Mouse (Mus musculus): ENCODE data around the gene Ssu72. TPM values are rescaled to one million over a fixed set of nuclear protein-coding genes. Genes with fewer than 3 reads are reported as not detected.

The Ssu72 gene
- polyA plus RNA-seq, 1 experiment from 2014 or later = 171 TPM

- WGBS = 53% methylated on average over 9 of the region's 9 CpGs
- no peaks in the 10 kb centered on the region; the same call in 1 of the 2 replicates for H3K36me3 ChIP-seq (ENCODE audit: control insufficient read depth, insufficient read depth)
- no peaks in the 10 kb centered on the region for H3K27me3 ChIP-seq (replicated peaks; ENCODE audit: control insufficient read depth, insufficient read depth, low read length)
- peak overlapping the region; percentile 82 for H3K4me2 ChIP-seq (replicated peaks; ENCODE audit: low read depth)
- H3K27ac ChIP-seq (ENCODE audit: low read depth, low read length) = peak overlapping the region; percentile 64
- peak overlapping the region; percentile 40 for H3K4me3 ChIP-seq (ENCODE audit: low read depth, low read length)
- H3K4me1 ChIP-seq (replicated peaks; ENCODE audit: control insufficient read depth, insufficient read depth, low read length) = peaks cover 14% of the 10 kb centered on the region; the same call in 1 of the 2 replicates
- ATAC-seq = no peak
- no peak overlapping the region for H3K9ac ChIP-seq (ENCODE audit: low read depth, low read length)
- no peak for TF ChIP-seq CTCF (IDR thresholded peaks at IDR 0.05; ENCODE audit: low read depth)
- H3K9me3 ChIP-seq (ENCODE audit: control insufficient read depth) = no peaks in the 10 kb centered on the region
Observed at GRCm38 (mm10) chr4:155774971-155775740, 70.6 kb downstream of the Ssu72 start.

- no peaks in the 10 kb centered on the region; the same call in 1 of the 2 replicates for H3K36me3 ChIP-seq (ENCODE audit: control insufficient read depth, insufficient read depth)
- H3K4me1 ChIP-seq (replicated peaks; ENCODE audit: control insufficient read depth, insufficient read depth, low read length) = peaks cover 12% of the 10 kb centered on the region; the same call in 1 of the 2 replicates
- peak overlapping the region; percentile 64; the same call in 1 of the 2 replicates for H3K27ac ChIP-seq (ENCODE audit: low read depth, low read length)
- H3K4me2 ChIP-seq (replicated peaks; ENCODE audit: low read depth) = no peak overlapping the region
- no peaks in the 10 kb centered on the region for H3K27me3 ChIP-seq (replicated peaks; ENCODE audit: control insufficient read depth, insufficient read depth, low read length)
- 76% methylated on average over 3 of the region's 3 CpGs for WGBS
- no peak overlapping the region for H3K9ac ChIP-seq (ENCODE audit: low read depth, low read length)
- H3K4me3 ChIP-seq (ENCODE audit: low read depth, low read length) = no peak overlapping the region
- TF ChIP-seq CTCF (IDR thresholded peaks at IDR 0.05; ENCODE audit: low read depth) = no peak
- no peak for ATAC-seq
- H3K9me3 ChIP-seq (ENCODE audit: control insufficient read depth) = no peaks in the 10 kb centered on the region
Observed at GRCm38 (mm10) chr4:155775855-155776254, 71.3 kb downstream of the Ssu72 start.

GRCm38 (mm10) chr4:155776704-155777335, 72.2 kb downstream of the Ssu72 start:
- H3K9me3 ChIP-seq (ENCODE audit: control insufficient read depth) = no peaks in the 10 kb centered on the region
- no peak overlapping the region for H3K9ac ChIP-seq (ENCODE audit: low read depth, low read length)
- no peak overlapping the region for H3K4me2 ChIP-seq (replicated peaks; ENCODE audit: low read depth)
- no peaks in the 10 kb centered on the region for H3K36me3 ChIP-seq (ENCODE audit: control insufficient read depth, insufficient read depth)
- no peak overlapping the region; the same call in 1 of the 2 replicates for H3K27ac ChIP-seq (ENCODE audit: low read depth, low read length)
- WGBS = 64% methylated on average over 2 of the region's 2 CpGs
- H3K4me1 ChIP-seq (replicated peaks; ENCODE audit: control insufficient read depth, insufficient read depth, low read length) = peaks cover 12% of the 10 kb centered on the region; the same call in 1 of the 2 replicates
- no peaks in the 10 kb centered on the region for H3K27me3 ChIP-seq (replicated peaks; ENCODE audit: control insufficient read depth, insufficient read depth, low read length)
- no peak for ATAC-seq
- H3K4me3 ChIP-seq (ENCODE audit: low read depth, low read length) = no peak overlapping the region
- no peak for TF ChIP-seq CTCF (IDR thresholded peaks at IDR 0.05; ENCODE audit: low read depth)

- H3K27ac ChIP-seq (ENCODE audit: low read depth, low read length) = no peak overlapping the region
- WGBS = 75% methylated on average over 2 of the region's 2 CpGs
- H3K4me1 ChIP-seq (replicated peaks; ENCODE audit: control insufficient read depth, insufficient read depth, low read length) = peaks cover 8% of the 10 kb centered on the region; the same call in 1 of the 2 replicates
- no peaks in the 10 kb centered on the region for H3K9me3 ChIP-seq (ENCODE audit: control insufficient read depth)
- H3K4me3 ChIP-seq (ENCODE audit: low read depth, low read length) = no peak overlapping the region
- H3K36me3 ChIP-seq (ENCODE audit: control insufficient read depth, insufficient read depth) = no peaks in the 10 kb centered on the region
- no peak overlapping the region for H3K9ac ChIP-seq (ENCODE audit: low read depth, low read length)
- H3K27me3 ChIP-seq (replicated peaks; ENCODE audit: control insufficient read depth, insufficient read depth, low read length) = no peaks in the 10 kb centered on the region
- no peak for ATAC-seq
- TF ChIP-seq CTCF (IDR thresholded peaks at IDR 0.05; ENCODE audit: low read depth) = no peak
- no peak overlapping the region for H3K4me2 ChIP-seq (replicated peaks; ENCODE audit: low read depth)
Observed at GRCm38 (mm10) chr4:155777816-155778215, 73.2 kb downstream of the Ssu72 start.

GRCm38 (mm10) chr4:155779498-155779897, 74.9 kb downstream of the Ssu72 start:
- WGBS = 79% methylated on average over 4 of the region's 4 CpGs
- H3K27ac ChIP-seq (ENCODE audit: low read depth, low read length) = no peak overlapping the region
- H3K9me3 ChIP-seq (ENCODE audit: control insufficient read depth) = no peaks in the 10 kb centered on the region
- no peak overlapping the region for H3K4me2 ChIP-seq (replicated peaks; ENCODE audit: low read depth)
- H3K4me3 ChIP-seq (ENCODE audit: low read depth, low read length) = no peak overlapping the region
- H3K9ac ChIP-seq (ENCODE audit: low read depth, low read length) = no peak overlapping the region
- no peak for TF ChIP-seq CTCF (IDR thresholded peaks at IDR 0.05; ENCODE audit: low read depth)
- no peaks in the 10 kb centered on the region for H3K27me3 ChIP-seq (replicated peaks; ENCODE audit: control insufficient read depth, insufficient read depth, low read length)
- H3K36me3 ChIP-seq (ENCODE audit: control insufficient read depth, insufficient read depth) = no peaks in the 10 kb centered on the region
- ATAC-seq = no peak
- H3K4me1 ChIP-seq (replicated peaks; ENCODE audit: control insufficient read depth, insufficient read depth, low read length) = peaks cover 8% of the 10 kb centered on the region; the same call in 1 of the 2 replicates

GRCm38 (mm10) chr4:155780895-155781294, 76.3 kb downstream of the Ssu72 start:
- Histone ChIP-seq H3K36me3 (ENCODE audit: control insufficient read depth, insufficient read depth) (no peaks in the 10 kb centered on the region), H3K4me3 (ENCODE audit: low read depth, low read length) (no peak overlapping the region), H3K27ac (ENCODE audit: low read depth, low read length) (no peak overlapping the region; the same call in 1 of the 2 replicates), H3K9ac (ENCODE audit: low read depth, low read length) (no peak overlapping the region), H3K9me3 (ENCODE audit: control insufficient read depth) (no peaks in the 10 kb centered on the region), H3K4me1 (replicated peaks; ENCODE audit: control insufficient read depth, insufficient read depth, low read length) (peaks cover 14% of the 10 kb centered on the region), H3K27me3 (replicated peaks; ENCODE audit: control insufficient read depth, insufficient read depth, low read length) (no peaks in the 10 kb centered on the region), H3K4me2 (replicated peaks; ENCODE audit: low read depth) (no peak overlapping the region)
- no peak for TF ChIP-seq CTCF (IDR thresholded peaks at IDR 0.05; ENCODE audit: low read depth)
- no peak for ATAC-seq
- WGBS = 48% methylated on average over 6 of the region's 6 CpGs

Other genes with a start within 250 kb of the Ssu72 start
- 15.9 and 16.2 TPM in 2 replicates for gene Tmem52, start 235.7 kb upstream of the Ssu72 start, polyA plus RNA-seq (2015; fragmentation: Nextera tagmentation; extraction: Ambion mirVana)
- 336 and 354 TPM in 2 replicates for gene Gnb1, start 213.4 kb upstream of the Ssu72 start, polyA plus RNA-seq (2015; fragmentation: Nextera tagmentation; extraction: Ambion mirVana)
- gene Nadk, start 142.4 kb upstream of the Ssu72 start, polyA plus RNA-seq (2015; fragmentation: Nextera tagmentation; extraction: Ambion mirVana) = 46.7 and 49.2 TPM in 2 replicates
- 5.1 and 6.1 TPM in 2 replicates for gene Slc35e2, start 103.4 kb upstream of the Ssu72 start, polyA plus RNA-seq (2015; fragmentation: Nextera tagmentation; extraction: Ambion mirVana)
- 60.3 and 73.0 TPM in 2 replicates for gene Cdk11b, start 79.9 kb upstream of the Ssu72 start, polyA plus RNA-seq (2015; fragmentation: Nextera tagmentation; extraction: Ambion mirVana)
- not detected in 2 replicates for gene Gm10563, start 59.4 kb upstream of the Ssu72 start, polyA plus RNA-seq (2015; fragmentation: Nextera tagmentation; extraction: Ambion mirVana)
- gene Mmp23, start 51.4 kb upstream of the Ssu72 start, polyA plus RNA-seq (2015; fragmentation: Nextera tagmentation; extraction: Ambion mirVana) = 31.3 and 37.0 TPM in 2 replicates
- gene Mib2, start 35.6 kb upstream of the Ssu72 start, polyA plus RNA-seq (2015; fragmentation: Nextera tagmentation; extraction: Ambion mirVana) = 8.2 and 10.5 TPM in 2 replicates
- gene Fndc10, start 10.5 kb upstream of the Ssu72 start, polyA plus RNA-seq (2015; fragmentation: Nextera tagmentation; extraction: Ambion mirVana) = 5.5 and 6.2 TPM in 2 replicates
- gene Tmem240, start 30.0 kb downstream of the Ssu72 start, polyA plus RNA-seq (2015; fragmentation: Nextera tagmentation; extraction: Ambion mirVana) = 0.13 and 0.24 TPM in 2 replicates
- gene Atad3a, start 56.3 kb downstream of the Ssu72 start, polyA plus RNA-seq (2015; fragmentation: Nextera tagmentation; extraction: Ambion mirVana) = 39.6 and 40.4 TPM in 2 replicates
- 17.4 and 17.8 TPM in 2 replicates for gene Vwa1, start 69.9 kb downstream of the Ssu72 start, polyA plus RNA-seq (2015; fragmentation: Nextera tagmentation; extraction: Ambion mirVana)
- 0.64 and 0.68 TPM in 2 replicates for gene Tmem88b, start 81.1 kb downstream of the Ssu72 start, polyA plus RNA-seq (2015; fragmentation: Nextera tagmentation; extraction: Ambion mirVana)
- gene Ankrd65, start 85.6 kb downstream of the Ssu72 start, polyA plus RNA-seq (2015; fragmentation: Nextera tagmentation; extraction: Ambion mirVana) = not detected in 2 replicates
- 203 and 212 TPM in 2 replicates for gene Mrpl20, start 98.1 kb downstream of the Ssu72 start, polyA plus RNA-seq (2015; fragmentation: Nextera tagmentation; extraction: Ambion mirVana)
- 54.7 and 65.1 TPM in 2 replicates for gene Ccnl2, start 107.7 kb downstream of the Ssu72 start, polyA plus RNA-seq (2015; fragmentation: Nextera tagmentation; extraction: Ambion mirVana)
- 152 and 153 TPM in 2 replicates for gene Aurkaip1, start 126.5 kb downstream of the Ssu72 start, polyA plus RNA-seq (2015; fragmentation: Nextera tagmentation; extraction: Ambion mirVana)
- gene Mxra8, start 134.9 kb downstream of the Ssu72 start, polyA plus RNA-seq (2015; fragmentation: Nextera tagmentation; extraction: Ambion mirVana) = 38.5 and 39.9 TPM in 2 replicates
- 6.3 and 6.5 TPM in 2 replicates for gene Dvl1, start 142.6 kb downstream of the Ssu72 start, polyA plus RNA-seq (2015; fragmentation: Nextera tagmentation; extraction: Ambion mirVana)
- gene Tas1r3, start 158.6 kb downstream of the Ssu72 start, polyA plus RNA-seq (2015; fragmentation: Nextera tagmentation; extraction: Ambion mirVana) = 0.16 and 0.22 TPM in 2 replicates
- 17.4 and 19.2 TPM in 2 replicates for gene Cptp, start 164.6 kb downstream of the Ssu72 start, polyA plus RNA-seq (2015; fragmentation: Nextera tagmentation; extraction: Ambion mirVana)
- gene Ints11, start 164.7 kb downstream of the Ssu72 start, polyA plus RNA-seq (2015; fragmentation: Nextera tagmentation; extraction: Ambion mirVana) = 19.9 and 20.9 TPM in 2 replicates
- 23.6 and 23.8 TPM in 2 replicates for gene Pusl1, start 187.0 kb downstream of the Ssu72 start, polyA plus RNA-seq (2015; fragmentation: Nextera tagmentation; extraction: Ambion mirVana)
- gene Acap3, start 187.0 kb downstream of the Ssu72 start, polyA plus RNA-seq (2015; fragmentation: Nextera tagmentation; extraction: Ambion mirVana) = 4.4 TPM in 2 replicates
- 101 and 104 TPM in 2 replicates for gene Ube2j2, start 239.0 kb downstream of the Ssu72 start, polyA plus RNA-seq (2015; fragmentation: Nextera tagmentation; extraction: Ambion mirVana)

Data from intestine, postnatal 0 days (tissue).